Mouse (Mus musculus): ENCODE data around the gene Spata19. TPM values are rescaled to one million over a fixed set of nuclear protein-coding genes. Genes with fewer than 3 reads are reported as not detected.

The Spata19 gene
- polyA plus RNA-seq, 1 experiment = not detected

GRCm38 (mm10) chr9:27428552-27428951, 32.0 kb downstream of the Spata19 start:
- no peaks in the 10 kb centered on the region for H3K36me3 ChIP-seq (replicated peaks; ENCODE audit: low read length)
- peaks cover 2% of the 10 kb centered on the region for H3K27me3 ChIP-seq (replicated peaks)
- H3K4me1 ChIP-seq = no peaks in the 10 kb centered on the region
- H3K4me3 ChIP-seq (replicated peaks) = no peak overlapping the region
- TF ChIP-seq GATA1 (IDR thresholded peaks at IDR 0.05; ENCODE audit: borderline replicate concordance, low read length) = no peak
- TF ChIP-seq FLI1 (IDR thresholded peaks at IDR 0.05; ENCODE audit: low read length) = no peak
- H3K9me3 ChIP-seq = no peaks in the 10 kb centered on the region

GRCm38 (mm10) chr9:27433301-27433700, 36.7 kb downstream of the Spata19 start:
- TF ChIP-seq GATA1 (IDR thresholded peaks at IDR 0.05; ENCODE audit: borderline replicate concordance, low read length) (no peak), FLI1 (IDR thresholded peaks at IDR 0.05; ENCODE audit: low read length) (no peak)
- H3K4me1 ChIP-seq = no peaks in the 10 kb centered on the region
- H3K9me3 ChIP-seq = no peaks in the 10 kb centered on the region
- no peaks in the 10 kb centered on the region for H3K36me3 ChIP-seq (replicated peaks; ENCODE audit: low read length)
- H3K27me3 ChIP-seq (replicated peaks) = peaks cover 2% of the 10 kb centered on the region
- no peak overlapping the region for H3K4me3 ChIP-seq (replicated peaks)

GRCm38 (mm10) chr9:27435936-27436335, 39.3 kb downstream of the Spata19 start:
- TF ChIP-seq GATA1 (IDR thresholded peaks at IDR 0.05; ENCODE audit: borderline replicate concordance, low read length) = no peak
- TF ChIP-seq FLI1 (IDR thresholded peaks at IDR 0.05; ENCODE audit: low read length) = no peak
- no peaks in the 10 kb centered on the region for H3K4me1 ChIP-seq
- H3K9me3 ChIP-seq = no peaks in the 10 kb centered on the region
- H3K4me3 ChIP-seq (replicated peaks) = no peak overlapping the region
- H3K27me3 ChIP-seq (replicated peaks) = peaks cover 2% of the 10 kb centered on the region
- no peaks in the 10 kb centered on the region for H3K36me3 ChIP-seq (replicated peaks; ENCODE audit: low read length)

- Histone ChIP-seq H3K27me3 (replicated peaks) (peaks cover 2% of the 10 kb centered on the region), H3K4me1 (no peaks in the 10 kb centered on the region), H3K9me3 (no peaks in the 10 kb centered on the region), H3K36me3 (replicated peaks; ENCODE audit: low read length) (no peaks in the 10 kb centered on the region), H3K4me3 (replicated peaks) (no peak overlapping the region)
- TF ChIP-seq FLI1 (IDR thresholded peaks at IDR 0.05; ENCODE audit: low read length) (no peak), GATA1 (IDR thresholded peaks at IDR 0.05; ENCODE audit: borderline replicate concordance, low read length) (no peak)
Observed at GRCm38 (mm10) chr9:27437391-27438061, 40.9 kb downstream of the Spata19 start.

- Histone ChIP-seq H3K27me3 (replicated peaks) (no peaks in the 10 kb centered on the region), H3K4me1 (peaks cover 5% of the 10 kb centered on the region; the same call in 1 of the 2 replicates), H3K4me3 (replicated peaks) (no peak overlapping the region), H3K36me3 (replicated peaks; ENCODE audit: low read length) (no peaks in the 10 kb centered on the region), H3K9me3 (0 out of 2 replicates have a peak, but pooled peaks cover 3% of the 10 kb centered on the region)
- TF ChIP-seq FLI1 (IDR thresholded peaks at IDR 0.05; ENCODE audit: low read length) = no peak
- TF ChIP-seq GATA1 (IDR thresholded peaks at IDR 0.05; ENCODE audit: borderline replicate concordance, low read length) = no peak
Observed at GRCm38 (mm10) chr9:27449780-27450422, 53.3 kb downstream of the Spata19 start.

Other genes starting within 250 kb of the Spata19 start
- gene Jam3, start 241.4 kb upstream of the Spata19 start, polyA plus RNA-seq (2012; ENCODE audit: insufficient read depth, low replicate concordance) = 0.13 TPM in 1 of 2 replicates, not detected in the other
- not detected in 2 replicates for gene Igsf9b, start 97.6 kb upstream of the Spata19 start, polyA plus RNA-seq (2012; ENCODE audit: insufficient read depth, low replicate concordance)

Measured in megakaryocyte, embryonic 14.5 days (primary cell).